Mouse (Mus musculus) heart, embryonic 14.5 days (tissue): ENCODE data around the gene Sf3b5. TPM values are rescaled to one million over a fixed set of nuclear protein-coding genes. Genes with fewer than 3 reads are reported as not detected.
"Not testable (repeated sequence)": the region's sequence is repeated elsewhere in the genome, so short reads cannot be mapped to it uniquely, and the experiment has no call there.

ENCODE experiments used
- ATAC-seq: fragments of 200-750 bp; cut with Nextera tagmentation; 2 replicates; pipeline ENCODE4 v1.8.0; 2017; ENCODE audit warnings: low read depth, moderate TSS enrichment; ENCODE audit not compliant: insufficient number of reproducible peaks, insufficient read depth, low FRiP score
- H3K27ac ChIP-seq, 2 experiments: fragments of 200-500 bp in 1 of 2; fragments of 300-500 bp in 1 of 2; sonication (generic) in 1 of 2; replicated peaks in 1 of 2; 2 replicates each; pipeline ENCODE4 v1.5.1; 2012 to 2014; ENCODE audit warnings: low read depth in 2 of 2, low read length in 2 of 2, control low read depth in 1 of 2, mild to moderate bottlenecking in 1 of 2, mixed read lengths in 1 of 2; ENCODE audit not compliant: control insufficient read depth in 1 of 2, insufficient read depth in 1 of 2
- H3K27me3 ChIP-seq: fragments of 300-500 bp; sonication (generic); 2 replicates; pipeline ENCODE4 v1.6.1; 2014; ENCODE audit warnings: mild to moderate bottlenecking, low read length, control low read depth; ENCODE audit not compliant: control insufficient read depth, insufficient read depth
- H3K36me3 ChIP-seq: fragments of 300-500 bp; sonication (generic); 2 replicates; pipeline ENCODE4 v1.6.1; 2014; ENCODE audit warnings: mild to moderate bottlenecking, control low read depth, low read length, mixed read lengths; ENCODE audit not compliant: control insufficient read depth, insufficient read depth
- H3K4me1 ChIP-seq, 2 experiments: fragments of 200-500 bp in 1 of 2; fragments of 300-500 bp in 1 of 2; sonication (generic) in 1 of 2; 2 replicates each; pipeline ENCODE4 v1.6.1; 2012 to 2014; ENCODE audit warnings: low read length in 2 of 2, control low read depth in 1 of 2, mixed read lengths in 1 of 2; ENCODE audit not compliant: control insufficient read depth in 2 of 2, insufficient read depth in 2 of 2
- H3K4me2 ChIP-seq: fragments of 300-500 bp; sonication (generic); 2 replicates; pipeline ENCODE4 v1.6.1; 2014; ENCODE audit warnings: mild to moderate bottlenecking, low read length
- H3K4me3 ChIP-seq, 2 experiments: fragments of 200-500 bp in 1 of 2; fragments of 300-500 bp in 1 of 2; sonication (generic) in 1 of 2; 2 replicates each; pipeline ENCODE4 v1.5.1; 2012 to 2014; ENCODE audit warnings: low read length in 2 of 2, mild to moderate bottlenecking in 2 of 2, control low read depth in 1 of 2, low read depth in 1 of 2, moderate library complexity in 1 of 2; ENCODE audit not compliant: control insufficient read depth in 1 of 2, insufficient read depth in 1 of 2
- H3K9ac ChIP-seq: fragments of 300-500 bp; sonication (generic); 2 replicates; pipeline ENCODE4 v1.6.1; 2014; ENCODE audit warnings: mild to moderate bottlenecking, low read length
- H3K9me3 ChIP-seq: fragments of 300-500 bp; sonication (generic); 2 replicates; pipeline ENCODE4 v1.6.1; 2016; ENCODE audit warnings: low read length, control low read depth; ENCODE audit not compliant: control insufficient read depth
- WGBS: fragments of 180-500 bp; shearing (Covaris S2); extraction: QIAGEN DNeasy Blood & Tissue Kit; methylation state at CpG from one replicate; pipeline ENCODE4 v1.1.7; 2014; 5-methylcytosine and 5-hydroxymethylcytosine counted together
- polyA plus RNA-seq: library from polyadenylated mRNA; unstranded; fragments of >200 nt; fragmentation: Nextera tagmentation; extraction: Ambion mirVana; gene quantifications from 2 replicates; pipeline ENCODE4 v1.2.1, GENCODE M21; 2014

Sf3b5 gene
- polyA plus RNA-seq, 1 experiment from 2014 or later = 32.8 TPM

GRCm38 (mm10) chr10:13008737-13009121 lies 3.6 kb downstream of the Sf3b5 start:
- H3K36me3 ChIP-seq = peaks cover 14% of the 10 kb centered on the region
- H3K27ac ChIP-seq = peak overlapping the region; percentile 26 to 35; a peak in 1 of 4 replicates
- no peak; the same call in 1 of the 2 replicates for ATAC-seq
- peak overlapping the region; percentile 91 for H3K4me2 ChIP-seq
- H3K27me3 ChIP-seq = no peaks in the 10 kb centered on the region
- H3K9me3 ChIP-seq = no peaks in the 10 kb centered on the region
- peak overlapping the region; percentile 68 to 73 for H3K4me3 ChIP-seq
- H3K9ac ChIP-seq = peak overlapping the region; percentile 88
- H3K4me1 ChIP-seq = peaks cover 3 to 7% of the 10 kb centered on the region in 2 experiments; a peak in 3 of 4 replicates
- under 1% methylated on average over 29 of the region's 29 CpGs for WGBS

- 78% methylated on average over 7 of the region's 7 CpGs for WGBS
- no peaks in the 10 kb centered on the region for H3K27me3 ChIP-seq
- no peak overlapping the region for H3K4me2 ChIP-seq
- H3K4me3 ChIP-seq = no peak overlapping the region
- peaks cover 3 to 5% of the 10 kb centered on the region in 2 experiments; a peak in 3 of 4 replicates for H3K4me1 ChIP-seq
- H3K36me3 ChIP-seq = peaks cover 14% of the 10 kb centered on the region
- H3K9ac ChIP-seq = no peak overlapping the region
- ATAC-seq = no peak
- no peaks in the 10 kb centered on the region for H3K9me3 ChIP-seq
- H3K27ac ChIP-seq = no peak overlapping the region
Observed at GRCm38 (mm10) chr10:13014026-13014425, 8.9 kb downstream of the Sf3b5 start.

GRCm38 (mm10) chr10:13016573-13016972 lies 11.4 kb downstream of the Sf3b5 start:
- no peaks in the 10 kb centered on the region for H3K36me3 ChIP-seq

GRCm38 (mm10) chr10:13018510-13018909 lies 13.4 kb downstream of the Sf3b5 start:
- WGBS = 59% methylated on average over 7 of the region's 7 CpGs
- H3K9ac ChIP-seq = no peak overlapping the region
- no peaks in the 10 kb centered on the region for H3K9me3 ChIP-seq
- H3K27me3 ChIP-seq = no peaks in the 10 kb centered on the region
- no peak overlapping the region for H3K4me2 ChIP-seq
- H3K27ac ChIP-seq = no peak overlapping the region
- no peak for ATAC-seq
- no peaks in the 10 kb centered on the region for H3K36me3 ChIP-seq
- H3K4me3 ChIP-seq = no peak overlapping the region
- H3K4me1 ChIP-seq = peaks cover 0 to 7% of the 10 kb centered on the region in 2 experiments; a peak in 2 of 4 replicates

More at GRCm38 (mm10) chr10:13016573-13016972, 11.4 kb downstream of the Sf3b5 start:
- Histone ChIP-seq H3K9ac (no peak overlapping the region), H3K27ac (no peak overlapping the region), H3K9me3 (no peaks in the 10 kb centered on the region), H3K4me3 (no peak overlapping the region), H3K4me2 (no peak overlapping the region), H3K27me3 (no peaks in the 10 kb centered on the region), H3K4me1 (no peaks in the 10 kb centered on the region)
- 13% methylated on average over 4 of the region's 4 CpGs for WGBS
- no peak for ATAC-seq

GRCm38 (mm10) chr10:13019026-13019425 lies 13.9 kb downstream of the Sf3b5 start:
- Histone ChIP-seq H3K4me3 (no peak overlapping the region), H3K9ac (no peak overlapping the region), H3K27ac (no peak overlapping the region), H3K27me3 (no peaks in the 10 kb centered on the region), H3K4me2 (no peak overlapping the region), H3K4me1 (peaks cover 0 to 7% of the 10 kb centered on the region in 2 experiments; a peak in 2 of 4 replicates), H3K9me3 (no peaks in the 10 kb centered on the region), H3K36me3 (no peaks in the 10 kb centered on the region)
- ATAC-seq = no peak
- 71% methylated on average over 5 of the region's 5 CpGs for WGBS

- Histone ChIP-seq H3K9me3 (no peaks in the 10 kb centered on the region), H3K4me3 (no peak overlapping the region), H3K27ac (peak overlapping the region in 1 of 2 experiments; percentile 33; a peak in 1 of 4 replicates), H3K36me3 (no peaks in the 10 kb centered on the region), H3K4me2 (no peak overlapping the region), H3K9ac (no peak overlapping the region), H3K27me3 (no peaks in the 10 kb centered on the region), H3K4me1 (peaks cover 0 to 7% of the 10 kb centered on the region in 2 experiments; a peak in 2 of 4 replicates)
- no peak for ATAC-seq
- WGBS = 90% methylated on average over 4 of the region's 4 CpGs
Observed at GRCm38 (mm10) chr10:13022103-13022502, 17.0 kb downstream of the Sf3b5 start.

- not testable (repeated sequence) for H3K4me3 ChIP-seq, H3K27ac ChIP-seq, ATAC-seq, H3K4me1 ChIP-seq, H3K4me2 ChIP-seq, H3K9me3 ChIP-seq, H3K9ac ChIP-seq, H3K36me3 ChIP-seq, H3K27me3 ChIP-seq
- 74% methylated on average over 3 of the region's 3 CpGs for WGBS
Observed at GRCm38 (mm10) chr10:13023985-13024384, 18.8 kb downstream of the Sf3b5 start.

GRCm38 (mm10) chr10:13027702-13028101 lies 22.6 kb downstream of the Sf3b5 start:
- Histone ChIP-seq H3K9ac (no peak overlapping the region), H3K4me2 (no peak overlapping the region), H3K4me3 (no peak overlapping the region), H3K36me3 (no peaks in the 10 kb centered on the region), H3K27ac (no peak overlapping the region), H3K4me1 (no peaks in the 10 kb centered on the region; a peak in 1 of 4 replicates), H3K27me3 (no peaks in the 10 kb centered on the region), H3K9me3 (no peaks in the 10 kb centered on the region)
- WGBS = 83% methylated on average over 5 of the region's 5 CpGs
- ATAC-seq = no peak
